Mouse (Mus musculus) MEL (cell line): ENCODE results near the gene Usp49.
A peak's percentile ranks its signal among the peaks of the same experiment; 100 is the strongest.

Experiments used
- CHD1 ChIP-seq: IDR thresholded peaks from 2 replicates; pipeline ENCODE4 v1.6.1; 2012; ENCODE audit warnings: low read depth, mild to moderate bottlenecking, inconsistent platforms, low read length, improper control_type of control experiment
- CTCF ChIP-seq, 3 experiments: IDR thresholded peaks in 2 of 3; conservative IDR thresholded peaks in 1 of 3; 2 replicates each; pipeline ENCODE4 v1.5.1; 2011 to 2012; ENCODE audit warnings: low read length in 3 of 3, low read depth in 2 of 3, mild to moderate bottlenecking in 2 of 3, improper control_type of control experiment in 1 of 3, inconsistent platforms in 1 of 3, mixed read lengths in 1 of 3, moderate library complexity in 1 of 3; ENCODE audit not compliant: control insufficient read depth in 1 of 3, insufficient read depth in 1 of 3, poor library complexity in 1 of 3, severe bottlenecking in 1 of 3
- EP300 ChIP-seq, 2 experiments: IDR thresholded peaks; 2 replicates each; pipeline ENCODE4 v1.6.1; 2011; ENCODE audit warnings: improper control_type of control experiment in 2 of 2, low read length in 2 of 2, low read depth in 1 of 2, mild to moderate bottlenecking in 1 of 2
- GABPA ChIP-seq: IDR thresholded peaks from 2 replicates; pipeline ENCODE4 v1.6.1; 2012; ENCODE audit warnings: low read depth, mild to moderate bottlenecking, inconsistent platforms, low read length, improper control_type of control experiment, moderate library complexity
- GATA1 ChIP-seq: IDR thresholded peaks from 2 replicates; pipeline ENCODE4 v1.6.1; 2011; ENCODE audit warnings: low read depth, low read length, improper control_type of control experiment
- MAX ChIP-seq: IDR thresholded peaks from 2 replicates; pipeline ENCODE4 v1.6.1; 2011; ENCODE audit warnings: low read length, improper control_type of control experiment
- MEF2A ChIP-seq: IDR thresholded peaks from 2 replicates; pipeline ENCODE4 v1.6.1; 2014; ENCODE audit warnings: low read depth, mild to moderate bottlenecking, inconsistent platforms, low read length, improper control_type of control experiment; ENCODE audit not compliant: poor library complexity, insufficient replicate concordance, severe bottlenecking; ENCODE audit errors: extremely low read depth
- NELFE ChIP-seq: IDR thresholded peaks from 2 replicates; pipeline ENCODE4 v1.6.1; 2011; ENCODE audit warnings: low read depth, low read length, improper control_type of control experiment
- POLR2A ChIP-seq, 2 experiments: IDR thresholded peaks; 2 replicates each; pipeline ENCODE4 v1.6.1; 2011 to 2012; ENCODE audit warnings: low read length in 2 of 2, mild to moderate bottlenecking in 2 of 2, control low read depth in 1 of 2, improper control_type of control experiment in 1 of 2, low read depth in 1 of 2, moderate library complexity in 1 of 2; ENCODE audit not compliant: control insufficient read depth in 1 of 2, insufficient read depth in 1 of 2, poor library complexity in 1 of 2
- POLR2AphosphoS2 ChIP-seq: IDR thresholded peaks from 2 replicates; pipeline ENCODE4 v1.6.1; 2011; ENCODE audit warnings: low read length, improper control_type of control experiment
- SIN3A ChIP-seq: IDR thresholded peaks from 2 replicates; pipeline ENCODE4 v1.6.1; 2012; ENCODE audit warnings: low read length, improper control_type of control experiment, inconsistent platforms
- TAL1 ChIP-seq: IDR thresholded peaks from 2 replicates; pipeline ENCODE4 v1.6.1; 2012; ENCODE audit warnings: mild to moderate bottlenecking, inconsistent platforms, low read length, moderate library complexity, mixed read lengths
- ZNF384 ChIP-seq: IDR thresholded peaks from 2 replicates; pipeline ENCODE4 v1.6.1; 2012; ENCODE audit warnings: low read depth, mild to moderate bottlenecking, inconsistent platforms, low read length, improper control_type of control experiment

GRCm38 (mm10) chr17:47614018-47614417, 16.5 kb upstream of the Usp49 start:
- TF ChIP-seq POLR2A (IDR thresholded peaks at IDR 0.05; ENCODE audit: control insufficient read depth in 1 of 2, insufficient read depth in 1 of 2, low read depth in 1 of 2, low read length in 2 of 2, poor library complexity in 1 of 2): no peak
- TF ChIP-seq ZNF384: no peak
- no peak for TF ChIP-seq MAX
- TF ChIP-seq GABPA: no peak
- TF ChIP-seq EP300 (IDR thresholded peaks at IDR 0.05; ENCODE audit: low read depth in 1 of 2, low read length in 2 of 2): no peak
- TF ChIP-seq SIN3A: no peak
- no peak for TF ChIP-seq NELFE
- peak; percentile 58 to 78 (median 74) for TF ChIP-seq CTCF (IDR thresholded peaks at IDR 0.05 in 2 of 3, conservative IDR thresholded peaks at IDR 0.05 in 1 of 3; ENCODE audit: control insufficient read depth in 1 of 3, insufficient read depth in 1 of 3, low read depth in 2 of 3, low read length in 3 of 3, poor library complexity in 1 of 3, severe bottlenecking in 1 of 3)
- TF ChIP-seq CHD1: no peak
- TF ChIP-seq TAL1: no peak
- no peak for TF ChIP-seq POLR2AphosphoS2
- TF ChIP-seq MEF2A: no peak
- no peak for TF ChIP-seq GATA1
